Mouse (Mus musculus): ENCODE measurements at regions not wholly inside any gene's neighbourhood (a gene's known extent, or its start where the extent isn't known, plus 50 kb on each side); places are given as distances from the start of the nearest gene placed in this dataset.

DNA sequence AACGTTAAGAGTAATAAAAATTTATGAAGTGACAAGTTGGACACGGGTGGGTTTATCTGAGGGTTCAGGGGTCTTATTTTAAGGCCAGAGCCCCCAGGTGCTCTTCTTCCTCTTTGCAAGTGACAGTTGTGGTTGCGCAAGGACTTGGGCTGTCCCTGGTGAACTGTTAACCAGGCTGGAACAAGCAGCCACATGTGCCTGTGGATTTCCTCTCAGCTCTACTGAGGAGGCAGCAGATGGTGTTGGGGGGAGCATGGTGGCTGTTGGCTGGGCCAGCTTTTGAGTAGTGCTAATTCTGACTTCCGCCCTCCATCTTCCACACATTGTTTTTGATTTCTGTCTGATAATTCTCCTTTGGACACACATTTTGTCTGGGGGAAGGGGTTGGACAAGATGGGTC lies 227.9 kb upstream of the Tbc1d5 start:
- DNase-seq (ENCODE audit: low spot score in 2 of 2), result peak in 1 of 2 experiments; percentile 10

- no peak for DNase-seq (ENCODE audit: low spot score in 2 of 2)
These were observed 225.9 kb upstream of the Tbc1d5 start for GRCm38 (mm10) chr17:51405059-51405458.

DNA sequence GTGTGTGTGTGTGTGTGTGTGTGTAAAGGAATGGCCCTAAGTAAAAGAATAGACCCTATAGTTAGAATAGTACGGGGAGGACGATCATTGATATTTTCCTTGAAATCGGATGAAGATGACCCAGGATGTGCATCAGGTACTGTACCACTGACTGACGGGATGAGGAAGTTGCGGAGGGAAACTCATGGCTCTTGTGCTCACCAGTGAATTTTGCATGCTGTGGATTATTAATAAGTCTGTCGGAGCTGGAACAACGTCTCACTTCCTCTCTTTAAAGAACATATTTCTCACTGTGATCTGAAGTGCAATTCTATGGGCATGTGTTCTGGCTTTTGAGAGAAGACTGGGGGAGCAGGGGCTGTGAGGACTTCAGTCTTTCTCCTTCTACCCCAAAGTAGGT lies 218.8 kb upstream of the Tbc1d5 start:
- DNase-seq (ENCODE audit: low spot score in 2 of 2), result no peak

DNA sequence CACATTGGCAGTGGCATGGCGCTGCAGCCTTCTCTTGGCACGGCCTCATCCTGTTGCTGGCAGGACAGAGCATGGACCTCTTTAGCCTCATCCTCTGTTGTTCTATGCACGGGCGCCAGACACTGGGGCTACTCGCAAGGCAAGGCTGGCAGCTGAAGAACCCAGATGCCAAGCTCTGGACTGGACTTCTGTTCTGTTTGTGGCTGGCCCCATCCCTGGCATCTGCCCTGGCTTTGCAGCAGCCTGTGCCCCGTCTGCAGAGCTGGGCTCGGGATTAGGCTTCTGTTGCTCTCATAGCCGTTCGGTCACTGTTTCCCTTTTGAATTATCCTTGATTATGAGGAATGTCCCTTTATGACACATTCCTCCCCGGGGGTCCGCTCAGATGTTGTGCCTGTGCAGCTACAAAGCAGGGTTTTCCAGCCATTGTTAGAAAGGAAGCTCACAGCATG lies 214.6 kb upstream of the Tbc1d5 start:
- no peak for DNase-seq (ENCODE audit: low spot score in 2 of 2)

DNA sequence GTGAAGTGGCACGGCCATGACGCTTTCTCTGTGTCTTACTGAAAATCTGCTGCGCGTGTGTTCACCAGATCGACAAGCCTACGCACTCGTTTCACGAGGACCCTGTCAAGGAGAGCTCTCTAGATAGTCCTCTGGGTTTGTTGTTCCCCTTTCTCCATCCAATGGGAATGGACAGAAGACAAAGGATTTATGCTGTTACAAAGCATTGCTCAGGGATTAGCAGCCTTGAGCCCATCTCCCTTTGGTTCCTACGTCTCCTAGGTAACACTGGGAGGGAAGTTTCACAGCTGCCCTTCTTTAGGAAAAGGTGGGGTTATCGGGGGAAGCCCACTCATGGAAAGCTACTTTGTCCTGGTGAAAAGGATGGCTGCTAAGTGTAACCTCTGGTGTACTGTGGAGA lies 212.7 kb upstream of the Tbc1d5 start:
- DNase-seq (ENCODE audit: low spot score in 2 of 2), result no peak

DNA sequence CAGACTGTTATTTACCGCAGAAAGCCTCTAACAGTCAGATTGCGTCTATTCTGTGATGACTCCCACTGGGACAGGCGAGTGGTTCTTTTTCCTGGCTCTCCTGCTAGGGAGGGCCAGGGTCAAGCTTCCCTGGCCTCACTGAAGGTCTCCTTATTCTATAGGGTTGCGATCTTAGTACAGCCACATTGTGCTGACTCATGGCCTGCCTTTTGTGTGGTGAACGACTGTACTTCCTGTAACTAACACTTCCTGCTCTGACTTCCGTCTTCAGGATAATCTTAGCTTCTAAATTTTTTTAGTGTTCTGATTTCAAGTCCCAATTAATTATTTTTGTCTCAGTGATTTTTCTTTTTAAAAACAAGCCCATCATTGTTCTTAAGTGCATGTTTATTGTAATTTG lies 203.4 kb upstream of the Tbc1d5 start:
- no peak for DNase-seq (ENCODE audit: low spot score in 2 of 2)

GRCm38 (mm10) chr17:51371937-51372479 lies 192.9 kb upstream of the Tbc1d5 start:
- no peak for DNase-seq (ENCODE audit: low spot score in 2 of 2)

DNA sequence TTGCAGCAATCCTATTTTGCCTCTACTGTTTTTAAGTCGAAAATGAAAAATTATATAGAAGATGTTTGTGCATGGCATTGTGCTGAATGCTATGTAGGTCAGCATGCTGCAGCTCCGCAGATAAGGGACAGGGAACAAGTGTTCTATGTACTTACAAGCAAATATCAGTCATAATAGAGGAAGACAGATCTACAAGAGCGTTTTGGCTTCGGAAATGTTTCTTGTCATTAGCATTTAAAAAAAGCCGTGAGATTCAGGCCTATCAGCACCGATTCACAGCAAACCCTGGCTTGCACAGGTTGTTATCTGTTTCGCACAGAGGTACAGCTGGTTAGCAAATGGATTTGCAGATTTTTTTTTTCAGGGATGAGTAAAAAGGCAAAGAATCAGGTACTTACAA lies 191.8 kb upstream of the Tbc1d5 start:
- no peak for DNase-seq (ENCODE audit: low spot score in 2 of 2)

GRCm38 (mm10) chr17:51370085-51370484 lies 190.9 kb upstream of the Tbc1d5 start:
- DNase-seq (ENCODE audit: low spot score in 2 of 2), result no peak

GRCm38 (mm10) chr17:51362801-51363200 lies 183.6 kb upstream of the Tbc1d5 start:
- DNase-seq (ENCODE audit: low spot score in 2 of 2), result no peak

- no peak for DNase-seq (ENCODE audit: low spot score in 2 of 2)
These were observed 183.1 kb upstream of the Tbc1d5 start for GRCm38 (mm10) chr17:51362271-51362670.

- no peak for DNase-seq (ENCODE audit: low spot score in 2 of 2)
These were observed 179.2 kb upstream of the Tbc1d5 start for GRCm38 (mm10) chr17:51358362-51358739.

- DNase-seq (ENCODE audit: low spot score in 2 of 2), result no peak
These were observed 178.7 kb upstream of the Tbc1d5 start for GRCm38 (mm10) chr17:51357690-51358361.

GRCm38 (mm10) chr17:51356447-51356846 lies 177.3 kb upstream of the Tbc1d5 start:
- DNase-seq (ENCODE audit: low spot score in 2 of 2), result no peak

DNA sequence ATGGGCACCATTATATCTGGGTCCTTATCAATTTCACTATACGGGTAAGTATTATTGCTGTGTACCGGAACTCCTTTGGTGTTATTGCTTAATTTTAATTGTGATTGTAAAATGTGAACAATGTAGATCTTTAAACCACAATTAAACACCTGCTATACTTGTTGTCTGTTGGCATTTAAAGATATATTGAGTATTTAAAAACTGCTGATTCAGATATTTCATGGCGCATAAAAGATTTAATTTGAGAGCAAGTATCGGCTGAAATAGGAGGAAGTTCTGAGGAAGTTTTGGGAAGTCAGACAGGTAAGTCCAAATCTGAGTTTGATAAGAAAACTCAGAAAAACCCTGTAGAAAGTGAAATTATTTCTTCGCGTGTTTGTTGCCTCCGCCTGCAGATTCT lies 142.7 kb upstream of the Tbc1d5 start:
- DNase-seq (ENCODE audit: low spot score in 2 of 2), result no peak

GRCm38 (mm10) chr17:51321025-51321424 lies 141.9 kb upstream of the Tbc1d5 start:
- DNase-seq (ENCODE audit: low spot score in 2 of 2), result peak in 1 of 2 experiments; percentile 7

DNA sequence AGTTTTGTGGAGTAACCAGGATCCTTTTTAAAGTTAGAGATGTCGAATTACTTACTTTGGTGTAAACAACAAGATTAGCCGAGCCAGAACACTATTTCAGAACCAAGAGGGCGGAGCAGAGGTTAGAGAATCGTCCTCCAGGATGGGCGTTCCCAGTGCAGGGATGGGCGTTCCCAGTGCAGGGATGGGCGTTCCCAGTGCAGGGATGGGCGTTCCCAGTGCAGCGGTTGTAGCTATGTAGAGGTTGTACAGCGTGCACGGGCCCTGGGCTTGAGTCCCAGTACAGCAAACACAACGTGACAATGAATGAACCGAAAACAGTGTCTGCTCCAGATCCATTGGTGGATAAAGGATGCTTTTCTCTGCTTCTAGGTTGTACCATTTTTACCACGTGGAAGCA lies 125.8 kb upstream of the Tbc1d5 start:
- DNase-seq (ENCODE audit: low spot score in 2 of 2), result no peak

DNA sequence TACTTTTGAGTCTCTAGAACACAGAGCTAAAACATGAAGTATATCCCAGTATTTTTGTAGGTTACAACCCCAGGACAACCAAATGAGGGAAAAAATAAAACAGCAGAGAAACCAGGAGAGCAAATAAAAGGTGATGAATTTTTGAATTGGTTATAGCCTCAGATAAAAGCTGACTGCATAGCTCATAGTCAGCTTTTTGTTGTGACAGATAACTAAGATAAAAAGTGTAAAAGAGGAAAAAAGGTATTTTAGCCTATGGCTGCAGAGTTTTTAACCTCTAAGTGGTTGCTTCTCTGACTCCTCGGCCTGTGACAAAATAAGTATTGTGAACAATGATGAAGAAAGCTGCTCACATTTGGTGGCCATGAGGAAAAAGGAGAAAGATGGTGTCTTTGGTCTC lies 111.6 kb upstream of the Tbc1d5 start:
- DNase-seq (ENCODE audit: low spot score in 2 of 2), result no peak

- peak; percentile 9 to 47 for DNase-seq (ENCODE audit: low spot score in 2 of 2)
These were observed 109.6 kb upstream of the Tbc1d5 start for GRCm38 (mm10) chr17:51288751-51289150.

DNA sequence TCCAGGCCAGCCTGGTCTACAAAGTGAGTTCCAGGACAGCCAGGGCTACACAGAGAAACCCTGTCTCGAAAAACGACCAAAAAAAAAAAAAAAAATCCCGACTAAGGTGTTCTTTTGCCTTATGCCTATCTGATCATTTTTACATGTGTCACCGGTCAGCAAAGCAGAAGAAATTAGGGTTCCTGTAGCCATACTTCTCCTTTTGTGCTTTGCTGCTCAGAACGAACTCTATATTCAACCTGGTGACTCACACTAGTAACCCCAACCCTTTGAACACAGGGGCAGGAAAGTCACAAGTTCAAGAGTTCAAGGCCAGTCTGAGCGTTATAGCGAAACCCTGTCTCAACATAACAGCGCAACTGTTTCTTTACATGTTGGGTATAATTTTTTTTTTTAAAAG lies 108.7 kb upstream of the Tbc1d5 start:
- DNase-seq (ENCODE audit: low spot score in 2 of 2), result no peak

DNA sequence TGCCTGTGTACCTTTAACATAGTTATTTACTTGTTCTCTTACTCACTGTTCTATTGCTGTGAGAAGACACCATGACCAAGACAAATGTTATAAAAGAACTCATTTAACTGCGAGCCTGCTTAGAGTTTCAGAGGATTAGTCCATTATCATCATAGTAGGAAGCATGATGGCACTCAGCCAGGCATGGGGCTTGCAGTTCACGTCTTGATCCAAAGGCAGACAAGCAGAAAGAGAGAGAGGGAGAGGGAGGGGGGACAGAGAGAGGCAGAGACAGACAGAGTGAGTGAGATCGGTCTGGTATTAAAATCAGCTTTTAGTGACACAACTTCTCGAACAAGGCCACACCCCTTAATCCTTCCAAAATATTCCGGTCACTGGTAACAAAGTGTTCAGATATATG lies 106.2 kb upstream of the Tbc1d5 start:
- DNase-seq (ENCODE audit: low spot score in 2 of 2), result no peak

GRCm38 (mm10) chr17:51278771-51279170 lies 99.6 kb upstream of the Tbc1d5 start:
- DNase-seq (ENCODE audit: low spot score in 2 of 2), result no peak

GRCm38 (mm10) chr17:51278094-51278493 lies 98.9 kb upstream of the Tbc1d5 start:
- DNase-seq (ENCODE audit: low spot score in 2 of 2), result no peak

Measured in left cerebral cortex, adult 18-20 months (tissue).